In the genomic region with DNA sequence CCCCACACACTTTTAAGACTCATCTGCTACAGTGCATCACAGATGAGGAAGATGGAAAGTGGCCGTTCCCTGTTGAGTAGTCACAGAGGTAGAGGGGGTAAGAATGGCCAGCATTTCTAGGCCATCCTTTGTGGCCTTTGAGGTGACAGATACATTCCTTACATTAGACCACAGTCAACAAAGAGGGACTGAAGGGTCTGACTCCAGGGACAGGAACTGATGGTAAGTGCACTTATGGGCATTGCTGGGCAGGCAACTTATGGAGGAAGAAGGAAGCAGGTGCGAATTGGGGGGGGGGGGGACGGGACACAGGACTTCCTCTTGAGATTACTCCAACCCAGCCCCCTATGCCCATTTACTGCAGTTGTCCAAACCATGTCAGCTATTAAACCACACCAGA, we compare ENCODE assay signal across 15 mouse cellular contexts.
"Had no signal": no experiment of that assay in that cellular context is flagged by ENCODE, and none has a peak within 500 bp of the region (broad histone marks: within the 10 kb centered on the region; RNA-seq: fewer than 3 reads in every experiment).

No protein-coding gene starts in this region.

- H3K4me2 ChIP-seq: liver, embryonic 11.5 days; lung, embryonic 14.5 days; midbrain, embryonic 13.5 days had no signal

- ATAC-seq: liver, postnatal 0 days; midbrain, embryonic 13.5 days had no signal

- H3K4me3 ChIP-seq: left cerebral cortex, adult 2 months; megakaryocyte, embryonic 14.5 days; midbrain, embryonic 10.5 days; midbrain, embryonic 13.5 days had no signal

- DNase-seq: kidney, adult 18-20 months; kidney, postnatal 10 days; kidney, postnatal 36 days; layer of hippocampus, postnatal 36 days; liver, postnatal 0 days; lung, embryonic 14.5 days; thymus, adult 18-20 months; thymus, postnatal 36 days had no signal

- H3K27ac ChIP-seq: left cerebral cortex, adult 2 months; liver, embryonic 14.5 days; macrophage; midbrain, embryonic 10.5 days; midbrain, embryonic 13.5 days had no signal

- H3K36me3 ChIP-seq: midbrain, embryonic 13.5 days had no signal

- H3K9me3 ChIP-seq: megakaryocyte, embryonic 14.5 days; midbrain, embryonic 10.5 days; midbrain, embryonic 13.5 days had no signal

- H3K9ac ChIP-seq: liver, embryonic 14.5 days; liver, postnatal 0 days; lung, embryonic 14.5 days; midbrain, embryonic 13.5 days had no signal
